In genomic region chr15:102468675-102469370, GRCm38 (mm10) we compare ENCODE assay signal across 24 mouse cellular contexts. TPM values are rescaled to one million over a fixed set of nuclear protein-coding genes. Genes with fewer than 3 reads are reported as not detected.
"Had no signal": no experiment of that assay in that cellular context is flagged by ENCODE, and none has a peak within 500 bp of the region (broad histone marks: within the 10 kb centered on the region; RNA-seq: fewer than 3 reads in every experiment).

No protein-coding gene starts in this region.

- H3K27ac ChIP-seq: limb, embryonic 15.5 days; liver, embryonic 12.5 days; midbrain, embryonic 10.5 days; neural tube, embryonic 13.5 days had no signal

- DNase-seq: kidney, adult 9 months; kidney, postnatal 14 days; layer of hippocampus, postnatal 36 days; lung, embryonic 14.5 days; lung, postnatal 10 days; lung, postnatal 4 days; midbrain, embryonic 14.5 days; retina, postnatal 1 day; right cerebral cortex, postnatal 4 days; spleen, adult 18-20 months; thymus, adult 2 months; thymus, postnatal 25 days had no signal

- H3K9ac ChIP-seq: limb, embryonic 15.5 days; liver, embryonic 12.5 days; lung, embryonic 14.5 days; neural tube, embryonic 13.5 days had no signal

- H3K27me3 ChIP-seq: limb, embryonic 15.5 days; liver, embryonic 12.5 days; neural tube, embryonic 13.5 days had no signal

- H3K9me3 ChIP-seq: limb, embryonic 15.5 days; midbrain, embryonic 10.5 days had no signal

- ATAC-seq: liver, embryonic 12.5 days had no signal

- H3K4me2 ChIP-seq: limb, embryonic 15.5 days; liver, embryonic 12.5 days; lung, embryonic 14.5 days; neural tube, embryonic 13.5 days had no signal

- H3K4me3 ChIP-seq: limb, embryonic 15.5 days; liver, embryonic 12.5 days; midbrain, embryonic 10.5 days; neural tube, embryonic 13.5 days had no signal

RNA-seq across cellular contexts. Expression of gene Amhr2, which starts 23.7 kb away (rescaled TPM):
- total RNA-seq: megakaryocyte, adult 5-6 weeks had no signal
- polyA plus RNA-seq: limb, embryonic 11.5 days had no signal

RNA-seq across cellular contexts. Expression of gene Gm10337, which starts 34.7 kb away (rescaled TPM):
- total RNA-seq: layer of hippocampus, postnatal 36 days; left cerebral cortex, adult 8-10 months; left cerebral cortex, postnatal 25 days; megakaryocyte, adult 5-6 weeks had no signal
- polyA plus RNA-seq: large intestine, adult 2 months; limb, embryonic 11.5 days; liver, embryonic 12.5 days; liver, embryonic 16.5 days; lung, embryonic 14.5 days; midbrain, embryonic 10.5 days; midbrain, embryonic 14.5 days; testis, adult 2 months; thymus, adult 2 months; urinary bladder, adult 2 months had no signal
